Mouse (Mus musculus) E14TG2a.4 (cell line): ENCODE data around the gene Bcl7c.

Experiments
- CTCF ChIP-seq: conservative IDR thresholded peaks from 2 replicates; pipeline ENCODE4 v1.5.1; 2014; ENCODE audit warnings: low read length
- NANOG ChIP-seq: IDR thresholded peaks from 2 replicates; pipeline ENCODE4 v1.6.1; 2014; ENCODE audit warnings: borderline replicate concordance, low read length, mixed read lengths

GRCm38 (mm10) chr7:127626471-127626870 lies 82.3 kb downstream of the Bcl7c start:
- no peak for TF ChIP-seq CTCF
- no peak for TF ChIP-seq NANOG
